Mouse (Mus musculus): Measurements from ENCODE around the gene Caprin1. TPM values are rescaled to one million over a fixed set of nuclear protein-coding genes. Genes with fewer than 3 reads are reported as not detected.

The Caprin1 gene
- total RNA-seq (2014; fragmentation: Nextera tagmentation) (570 and 643 TPM in 2 replicates), total RNA-seq (2017) (460 and 513 TPM in 2 replicates), polyA plus RNA-seq (2012) (203 and 210 TPM in 2 replicates)

- TF ChIP-seq GATA1 (IDR thresholded peaks at IDR 0.05; ENCODE audit: borderline replicate concordance, low read length) (no peak), GATA2 (IDR thresholded peaks at IDR 0.05; ENCODE audit: borderline replicate concordance, low read depth, low read length) (no peak), CTCF (IDR thresholded peaks at IDR 0.05; ENCODE audit: low read depth, low read length) (no peak), TAL1 (conservative IDR thresholded peaks at IDR 0.05; ENCODE audit: low read depth, low read length) (no peak), POLR2AphosphoS5 (IDR thresholded peaks at IDR 0.05; ENCODE audit: insufficient replicate concordance, low read depth, low read length) (peak; percentile 39; the same call in 1 of the 2 replicates)
- H3K9me3 ChIP-seq (replicated peaks): no peaks in the 10 kb centered on the region
- ATAC-seq (ENCODE audit: extremely low read depth, insufficient number of reproducible peaks, low FRiP score, poor library complexity, severe bottlenecking) (peak; percentile 72), DNase-seq (ENCODE audit: low spot score) (peak; percentile 85)
- no peaks in the 10 kb centered on the region for H3K27me3 ChIP-seq (ENCODE audit: insufficient read depth, low read length)
- peaks cover 39% of the 10 kb centered on the region for H3K4me1 ChIP-seq (ENCODE audit: insufficient read depth, low read depth, low read length)
- peak within 1 kb of the TSS; percentile 90 for H3K4me3 ChIP-seq (ENCODE audit: low read depth, low read length)
- H3K36me3 ChIP-seq (replicated peaks): peaks cover 30% of the 10 kb centered on the region
Measured at GRCm38 (mm10) chr2:103797491-103798009, at the start of gene Caprin1. Gene Caprin1, minus strand, starts transcription at chr2:103797649.

- TF ChIP-seq TAL1 (conservative IDR thresholded peaks at IDR 0.05; ENCODE audit: low read depth, low read length) (no peak), GATA2 (IDR thresholded peaks at IDR 0.05; ENCODE audit: borderline replicate concordance, low read depth, low read length) (no peak), GATA1 (IDR thresholded peaks at IDR 0.05; ENCODE audit: borderline replicate concordance, low read length) (no peak), CTCF (IDR thresholded peaks at IDR 0.05; ENCODE audit: low read depth, low read length) (no peak), POLR2AphosphoS5 (IDR thresholded peaks at IDR 0.05; ENCODE audit: insufficient replicate concordance, low read depth, low read length) (no peak)
- H3K4me3 ChIP-seq (ENCODE audit: low read depth, low read length): no peak overlapping the region
- H3K36me3 ChIP-seq (replicated peaks): no peaks in the 10 kb centered on the region
- DNase-seq (ENCODE audit: low spot score): no peak
- H3K27me3 ChIP-seq (ENCODE audit: insufficient read depth, low read length): peaks cover 14% of the 10 kb centered on the region
- no peaks in the 10 kb centered on the region for H3K9me3 ChIP-seq (replicated peaks)
- H3K4me1 ChIP-seq (ENCODE audit: insufficient read depth, low read depth, low read length): peaks cover 19% of the 10 kb centered on the region
- ATAC-seq (ENCODE audit: extremely low read depth, insufficient number of reproducible peaks, low FRiP score, poor library complexity, severe bottlenecking): no peak
Measured at GRCm38 (mm10) chr2:103846875-103847274, 49.4 kb upstream of the Caprin1 start.

GRCm38 (mm10) chr2:103846271-103846670 lies 48.8 kb upstream of the Caprin1 start:
- TF ChIP-seq POLR2AphosphoS5 (IDR thresholded peaks at IDR 0.05; ENCODE audit: insufficient replicate concordance, low read depth, low read length) (no peak), TAL1 (conservative IDR thresholded peaks at IDR 0.05; ENCODE audit: low read depth, low read length) (no peak), CTCF (IDR thresholded peaks at IDR 0.05; ENCODE audit: low read depth, low read length) (no peak), GATA2 (IDR thresholded peaks at IDR 0.05; ENCODE audit: borderline replicate concordance, low read depth, low read length) (no peak), GATA1 (IDR thresholded peaks at IDR 0.05; ENCODE audit: borderline replicate concordance, low read length) (no peak)
- Histone ChIP-seq H3K36me3 (replicated peaks) (no peaks in the 10 kb centered on the region), H3K27me3 (ENCODE audit: insufficient read depth, low read length) (peaks cover 11% of the 10 kb centered on the region), H3K4me1 (ENCODE audit: insufficient read depth, low read depth, low read length) (peaks cover 18% of the 10 kb centered on the region), H3K9me3 (replicated peaks) (no peaks in the 10 kb centered on the region), H3K4me3 (ENCODE audit: low read depth, low read length) (no peak overlapping the region)
- DNase-seq (ENCODE audit: low spot score) (no peak), ATAC-seq (ENCODE audit: extremely low read depth, insufficient number of reproducible peaks, low FRiP score, poor library complexity, severe bottlenecking) (no peak)

GRCm38 (mm10) chr2:103844016-103844415 lies 46.6 kb upstream of the Caprin1 start:
- Histone ChIP-seq H3K4me3 (ENCODE audit: low read depth, low read length) (no peak overlapping the region), H3K27me3 (ENCODE audit: insufficient read depth, low read length) (peaks cover 8% of the 10 kb centered on the region), H3K36me3 (replicated peaks) (no peaks in the 10 kb centered on the region), H3K9me3 (replicated peaks) (no peaks in the 10 kb centered on the region), H3K4me1 (ENCODE audit: insufficient read depth, low read depth, low read length) (0 out of 2 replicates have a peak, but pooled peaks cover 4% of the 10 kb centered on the region)
- DNase-seq (ENCODE audit: low spot score) (no peak), ATAC-seq (ENCODE audit: extremely low read depth, insufficient number of reproducible peaks, low FRiP score, poor library complexity, severe bottlenecking) (no peak)
- TF ChIP-seq TAL1 (conservative IDR thresholded peaks at IDR 0.05; ENCODE audit: low read depth, low read length): no peak
- TF ChIP-seq POLR2AphosphoS5 (IDR thresholded peaks at IDR 0.05; ENCODE audit: insufficient replicate concordance, low read depth, low read length): no peak
- no peak for TF ChIP-seq CTCF (IDR thresholded peaks at IDR 0.05; ENCODE audit: low read depth, low read length)
- TF ChIP-seq GATA2 (IDR thresholded peaks at IDR 0.05; ENCODE audit: borderline replicate concordance, low read depth, low read length): no peak
- no peak for TF ChIP-seq GATA1 (IDR thresholded peaks at IDR 0.05; ENCODE audit: borderline replicate concordance, low read length)

GRCm38 (mm10) chr2:103843321-103843720 lies 45.9 kb upstream of the Caprin1 start:
- H3K9me3 ChIP-seq (replicated peaks): no peaks in the 10 kb centered on the region
- ATAC-seq (ENCODE audit: extremely low read depth, insufficient number of reproducible peaks, low FRiP score, poor library complexity, severe bottlenecking): no peak
- TF ChIP-seq CTCF (IDR thresholded peaks at IDR 0.05; ENCODE audit: low read depth, low read length): no peak
- no peak for TF ChIP-seq POLR2AphosphoS5 (IDR thresholded peaks at IDR 0.05; ENCODE audit: insufficient replicate concordance, low read depth, low read length)
- TF ChIP-seq GATA1 (IDR thresholded peaks at IDR 0.05; ENCODE audit: borderline replicate concordance, low read length): no peak

GRCm38 (mm10) chr2:103842299-103842698 lies 44.9 kb upstream of the Caprin1 start:
- TF ChIP-seq GATA1 (IDR thresholded peaks at IDR 0.05; ENCODE audit: borderline replicate concordance, low read length) (no peak), CTCF (IDR thresholded peaks at IDR 0.05; ENCODE audit: low read depth, low read length) (no peak), TAL1 (conservative IDR thresholded peaks at IDR 0.05; ENCODE audit: low read depth, low read length) (no peak), POLR2AphosphoS5 (IDR thresholded peaks at IDR 0.05; ENCODE audit: insufficient replicate concordance, low read depth, low read length) (no peak), GATA2 (IDR thresholded peaks at IDR 0.05; ENCODE audit: borderline replicate concordance, low read depth, low read length) (no peak)
- DNase-seq (ENCODE audit: low spot score) (no peak), ATAC-seq (ENCODE audit: extremely low read depth, insufficient number of reproducible peaks, low FRiP score, poor library complexity, severe bottlenecking) (peak; percentile 63)
- Histone ChIP-seq H3K9me3 (replicated peaks) (no peaks in the 10 kb centered on the region), H3K4me1 (ENCODE audit: insufficient read depth, low read depth, low read length) (0 out of 2 replicates have a peak, but pooled peaks cover 4% of the 10 kb centered on the region), H3K36me3 (replicated peaks) (no peaks in the 10 kb centered on the region), H3K27me3 (ENCODE audit: insufficient read depth, low read length) (peaks cover 8% of the 10 kb centered on the region; the same call in 1 of the 2 replicates), H3K4me3 (ENCODE audit: low read depth, low read length) (no peak overlapping the region)

More at GRCm38 (mm10) chr2:103843321-103843720, 45.9 kb upstream of the Caprin1 start:
- Histone ChIP-seq H3K4me1 (ENCODE audit: insufficient read depth, low read depth, low read length) (0 out of 2 replicates have a peak, but pooled peaks cover 4% of the 10 kb centered on the region), H3K27me3 (ENCODE audit: insufficient read depth, low read length) (peaks cover 8% of the 10 kb centered on the region), H3K4me3 (ENCODE audit: low read depth, low read length) (no peak overlapping the region), H3K36me3 (replicated peaks) (no peaks in the 10 kb centered on the region)
- DNase-seq (ENCODE audit: low spot score): no peak
